Mouse (Mus musculus): ENCODE results near the gene Nt5c3b.

Gene Nt5c3b

DNA sequence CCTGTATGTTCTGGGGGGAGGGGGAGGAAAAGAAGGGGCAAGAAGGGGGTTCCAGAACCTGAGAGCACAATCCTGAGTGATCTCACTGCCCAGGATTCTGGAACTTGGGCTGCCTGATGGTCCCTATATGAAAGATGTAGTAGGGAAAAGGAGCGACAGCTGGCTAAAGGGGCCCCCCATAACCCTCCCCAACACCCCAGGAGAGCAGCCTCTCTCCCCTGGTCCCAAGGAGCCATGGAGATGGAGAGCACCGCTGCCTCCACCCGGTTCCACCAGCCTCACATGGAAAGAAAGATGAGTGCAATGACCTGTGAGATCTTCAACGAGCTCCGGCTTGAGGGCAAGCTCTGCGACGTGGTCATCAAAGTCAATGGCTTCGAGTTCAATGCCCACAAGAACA, at the start of gene Nt5c3b, which contains the start of gene Klhl10:
Gene Nt5c3b, minus strand, starts transcription at position 12 of the 400 bp plus-strand sequence.
Gene Klhl10, plus strand, starts transcription at position 121 of the 400 bp plus-strand sequence.
- no peak for ATAC-seq (ENCODE audit: insufficient number of reproducible peaks, low FRiP score, low TSS enrichment)

GRCm38 (mm10) chr11:100490951-100491350, 49.3 kb upstream of the Nt5c3b start:
- ATAC-seq (ENCODE audit: insufficient number of reproducible peaks, low FRiP score, low TSS enrichment): no peak

DNA sequence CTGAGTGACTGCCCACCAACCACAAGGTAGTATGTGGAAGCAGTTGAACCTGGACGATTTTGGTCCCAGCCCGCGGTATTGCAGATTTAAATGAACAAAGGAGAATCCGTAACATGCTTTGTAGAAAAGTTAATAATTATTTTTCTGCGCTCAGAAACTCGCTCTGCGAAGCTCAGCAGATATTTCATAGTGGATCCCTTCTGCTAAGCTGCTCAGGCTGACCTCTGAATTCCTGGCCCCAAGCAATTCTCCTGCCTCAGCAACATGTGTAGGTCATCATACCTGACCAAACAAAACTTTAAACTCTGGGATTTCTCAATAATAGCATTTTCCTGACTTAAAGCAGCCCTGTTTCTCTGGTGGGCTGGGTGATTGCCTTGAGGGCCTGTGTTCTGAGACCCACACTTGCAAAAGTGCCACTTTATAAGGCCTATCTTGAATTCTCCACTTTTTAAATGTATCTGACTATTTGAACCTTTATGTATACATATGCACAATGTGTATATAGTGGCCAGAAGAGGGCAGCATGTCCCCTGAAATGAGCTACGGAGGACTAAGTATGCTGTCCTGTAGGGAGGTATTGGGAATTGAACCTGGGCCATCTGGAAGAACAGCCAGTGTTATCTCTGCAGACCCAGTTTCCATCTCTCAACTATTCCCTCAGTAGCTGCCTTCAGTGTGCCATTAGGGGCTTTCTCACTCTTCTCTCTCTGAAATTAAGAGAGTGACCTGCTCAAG, 44.4 kb upstream of the Nt5c3b start:
- ATAC-seq (ENCODE audit: insufficient number of reproducible peaks, low FRiP score, low TSS enrichment): no peak

DNA sequence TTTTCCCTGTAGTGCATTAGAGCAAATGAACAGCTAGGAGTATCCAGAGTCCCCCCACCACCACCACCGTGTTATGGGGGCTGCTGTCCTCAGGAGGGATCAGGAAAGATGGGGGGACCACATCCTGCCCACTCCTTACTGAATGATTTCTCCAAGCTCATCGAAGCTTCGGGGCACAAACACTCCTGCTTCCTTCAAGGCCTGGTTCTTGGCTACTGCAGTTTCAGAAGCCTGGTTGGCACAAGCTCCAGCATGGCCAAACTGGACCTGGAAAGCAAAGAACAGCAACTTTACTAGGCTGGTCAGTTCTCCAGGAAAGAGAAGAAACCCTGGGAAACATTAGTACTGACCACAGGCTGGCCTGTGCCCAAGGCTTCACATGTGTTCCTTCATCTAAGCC, 42.9 kb upstream of the Nt5c3b start:
- ATAC-seq (ENCODE audit: insufficient number of reproducible peaks, low FRiP score, low TSS enrichment): no peak

DNA sequence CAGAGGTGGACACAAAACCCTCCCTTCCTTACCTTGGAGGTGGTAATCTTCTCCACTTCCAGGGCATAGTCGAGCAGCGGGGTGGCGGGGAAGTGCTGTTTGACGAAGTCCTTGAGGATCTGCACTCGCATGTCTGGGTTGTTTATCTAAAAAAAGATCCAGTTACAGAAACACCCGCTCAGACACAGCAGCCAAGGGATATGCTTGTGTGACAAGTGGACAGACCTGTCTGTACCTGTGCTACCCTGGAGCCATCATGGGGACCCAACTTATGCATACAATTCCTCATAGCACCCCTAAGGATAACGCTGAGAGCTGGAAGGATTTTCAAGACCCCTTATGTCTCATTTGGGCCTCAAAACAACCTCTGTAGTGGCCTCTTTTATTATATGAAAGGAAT, 37.5 kb upstream of the Nt5c3b start:
- no peak for ATAC-seq (ENCODE audit: insufficient number of reproducible peaks, low FRiP score, low TSS enrichment)

- ATAC-seq (ENCODE audit: insufficient number of reproducible peaks, low FRiP score, low TSS enrichment): no peak
Measured at GRCm38 (mm10) chr11:100476281-100476680, 34.7 kb upstream of the Nt5c3b start.

- ATAC-seq (ENCODE audit: insufficient number of reproducible peaks, low FRiP score, low TSS enrichment): no peak
Measured at GRCm38 (mm10) chr11:100472935-100473295, 31.3 kb upstream of the Nt5c3b start.

DNA sequence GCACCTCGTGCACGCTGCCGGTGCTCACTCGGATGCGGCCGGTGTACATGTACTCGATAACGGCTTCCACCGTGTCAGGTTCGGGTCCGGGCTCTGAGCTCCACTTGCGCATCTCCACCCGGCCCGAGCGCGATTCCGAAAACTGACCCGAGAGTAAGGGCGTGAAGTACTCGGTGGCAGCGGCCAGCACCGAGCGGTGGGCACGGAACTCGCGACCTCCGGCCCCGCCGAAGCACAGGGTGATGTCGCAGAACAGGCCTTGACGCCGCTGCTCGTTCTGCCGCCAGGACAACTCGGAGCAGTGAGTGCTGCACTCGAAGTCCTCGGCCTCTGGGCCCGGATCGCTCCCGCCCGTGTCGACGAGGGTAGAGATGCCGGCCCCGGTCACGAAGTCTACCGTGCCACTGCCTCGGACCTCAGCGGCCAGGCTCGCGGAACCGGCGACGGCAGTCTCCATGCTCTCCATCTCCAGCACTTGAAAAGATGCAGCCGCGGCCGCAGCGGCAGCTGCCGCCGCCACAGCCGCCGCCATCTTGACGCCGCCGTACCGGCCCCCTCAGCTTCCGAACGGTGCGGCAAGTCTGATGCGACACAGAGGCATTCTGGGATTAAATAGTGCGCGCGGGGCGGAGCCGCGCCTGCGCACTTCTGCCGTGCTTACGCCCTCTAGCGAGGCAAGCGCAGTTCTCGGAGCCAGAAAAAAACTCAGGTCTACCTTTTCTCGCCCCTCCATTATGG, 30.8 kb upstream of the Nt5c3b start, which contains the start of gene Klhl11:
Gene Klhl11, minus strand, starts transcription at position 545 of the 738 bp plus-strand sequence.
- peak; percentile 78; the same call in 1 of the 2 replicates for ATAC-seq (ENCODE audit: insufficient number of reproducible peaks, low FRiP score, low TSS enrichment)

- no peak for ATAC-seq (ENCODE audit: insufficient number of reproducible peaks, low FRiP score, low TSS enrichment)
Measured at GRCm38 (mm10) chr11:100471352-100472196, 30.0 kb upstream of the Nt5c3b start.

DNA sequence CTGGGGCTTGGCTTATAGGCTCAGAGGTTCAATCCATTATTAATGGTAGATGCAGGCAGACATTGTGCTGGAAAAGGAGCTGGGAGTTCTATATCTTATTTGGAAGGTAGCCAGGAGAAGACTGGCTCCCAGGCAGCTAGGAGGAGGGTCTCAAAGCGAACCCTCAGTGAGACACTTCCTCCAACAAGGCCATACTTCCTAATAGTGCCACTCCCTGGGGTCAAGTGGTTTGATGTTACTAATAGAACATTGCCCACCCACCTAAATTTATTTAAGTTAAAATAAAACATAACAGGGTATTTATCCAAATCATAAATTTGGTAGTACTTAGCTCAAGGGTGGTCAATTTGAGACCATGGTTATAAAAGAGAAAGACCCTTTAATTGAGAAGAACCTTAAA, 24.2 kb upstream of the Nt5c3b start:
- ATAC-seq (ENCODE audit: insufficient number of reproducible peaks, low FRiP score, low TSS enrichment): no peak

DNA sequence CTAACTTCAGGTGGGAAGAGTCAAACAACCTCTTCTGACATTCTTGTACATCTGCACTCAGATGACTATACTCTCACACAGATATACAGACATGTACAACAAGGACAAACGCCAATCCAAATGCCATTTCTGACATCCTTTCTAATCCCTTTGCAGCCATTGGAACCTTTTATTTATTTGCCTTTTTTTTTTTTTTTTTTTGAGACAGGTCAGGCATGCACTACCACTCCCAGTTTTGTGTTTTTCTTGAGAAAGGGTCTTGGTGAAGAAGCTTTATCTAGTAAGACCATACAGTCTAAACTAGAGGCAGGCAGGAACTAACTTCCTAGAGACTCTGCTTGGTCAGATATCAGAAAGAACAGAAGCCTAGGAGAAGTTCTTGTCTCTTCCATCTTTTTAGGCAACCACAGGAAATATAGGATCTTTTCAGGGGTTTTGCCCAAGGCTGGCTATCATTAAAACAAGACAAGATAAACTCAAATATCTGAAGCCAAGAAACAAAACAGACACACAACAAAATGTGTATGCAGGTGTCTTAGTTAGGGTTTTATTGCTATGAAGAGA, 23.7 kb upstream of the Nt5c3b start:
- ATAC-seq (ENCODE audit: insufficient number of reproducible peaks, low FRiP score, low TSS enrichment): no peak

DNA sequence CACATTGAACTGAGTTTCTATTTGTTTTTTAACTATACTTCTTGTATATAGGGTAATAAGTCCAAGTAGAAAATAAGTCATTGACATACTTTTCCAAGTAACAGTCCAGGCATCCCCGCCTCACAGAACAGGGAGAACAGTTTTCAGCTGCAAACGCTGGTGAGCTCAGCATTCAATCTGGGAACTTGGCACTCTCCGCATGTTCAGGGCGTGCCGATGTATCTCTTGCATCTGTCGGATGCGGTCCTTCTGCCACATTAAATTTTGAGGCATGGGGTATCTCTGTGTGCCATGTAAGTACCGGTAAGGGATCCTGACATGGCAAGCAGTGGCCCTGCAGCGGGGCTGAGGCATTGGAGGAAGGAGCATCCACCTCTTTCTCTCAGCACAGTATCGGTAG, 21.1 kb upstream of the Nt5c3b start:
- no peak for ATAC-seq (ENCODE audit: insufficient number of reproducible peaks, low FRiP score, low TSS enrichment)

GRCm38 (mm10) chr11:100457711-100458110, 16.1 kb upstream of the Nt5c3b start:
- no peak for ATAC-seq (ENCODE audit: insufficient number of reproducible peaks, low FRiP score, low TSS enrichment)

GRCm38 (mm10) chr11:100457247-100457646, 15.6 kb upstream of the Nt5c3b start:
- no peak for ATAC-seq (ENCODE audit: insufficient number of reproducible peaks, low FRiP score, low TSS enrichment)

DNA sequence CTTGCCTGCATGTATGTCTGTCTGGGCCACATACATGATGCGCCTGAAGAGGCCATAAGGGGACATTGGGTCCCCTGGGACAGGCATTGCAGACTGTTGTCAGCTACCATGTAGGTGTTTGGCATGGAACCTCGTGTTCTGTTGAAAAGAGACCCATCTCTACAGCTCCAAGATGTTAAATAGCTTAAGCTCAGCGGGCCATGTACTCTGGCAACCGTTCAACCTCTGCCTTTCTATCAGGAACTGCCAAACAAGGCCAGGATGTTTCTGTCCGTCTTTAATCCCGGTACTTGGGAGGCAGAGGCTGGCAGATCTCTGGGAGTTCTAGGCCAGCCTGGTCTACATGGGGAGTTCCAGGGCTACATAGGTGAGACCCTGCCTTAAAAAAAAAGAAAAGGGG, 1.0 kb upstream of the Nt5c3b start:
- ATAC-seq (ENCODE audit: insufficient number of reproducible peaks, low FRiP score, low TSS enrichment): no peak

DNA sequence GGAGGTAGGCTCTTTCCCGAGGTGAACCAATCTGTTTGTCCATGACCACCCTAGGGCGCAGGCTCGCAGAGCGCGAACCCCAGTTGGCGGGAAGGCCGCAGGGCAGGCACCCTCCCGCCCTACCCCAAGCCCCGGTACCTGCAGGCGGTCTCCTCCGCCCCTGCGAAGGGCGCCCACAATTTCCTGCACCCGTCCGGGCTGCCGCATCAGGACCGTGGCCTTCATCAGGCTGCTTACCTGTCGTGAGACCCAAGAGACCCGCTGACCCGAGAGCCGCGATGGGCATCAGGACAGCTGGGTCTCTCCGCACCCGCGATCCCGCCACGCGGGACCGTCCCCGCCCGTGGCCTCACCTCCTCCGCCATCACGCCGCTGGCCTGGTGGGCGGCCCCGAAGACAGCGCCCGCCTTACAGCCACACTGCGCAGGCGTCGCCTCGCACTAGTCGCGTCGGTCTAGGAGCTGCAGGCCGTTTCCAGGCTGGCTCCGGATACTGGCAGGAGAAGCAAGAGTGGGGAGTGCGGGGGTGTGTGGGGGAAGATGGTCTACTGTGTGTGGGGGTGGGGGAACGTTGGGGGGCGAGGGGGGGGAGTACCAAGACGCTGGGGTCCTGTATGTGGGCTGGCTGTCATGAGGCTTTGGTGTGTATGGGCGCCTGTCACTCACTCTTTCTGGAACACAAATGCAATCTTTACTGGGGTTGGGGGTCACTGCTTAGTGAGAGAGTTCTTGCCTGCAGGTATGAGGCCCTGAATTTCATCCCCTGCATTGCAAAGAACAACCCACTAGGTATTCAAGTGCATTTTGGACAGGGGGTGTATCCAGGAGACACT, 701 bp downstream of the Nt5c3b start:
- peak; percentile 87; the same call in 1 of the 2 replicates for ATAC-seq (ENCODE audit: insufficient number of reproducible peaks, low FRiP score, low TSS enrichment)

DNA sequence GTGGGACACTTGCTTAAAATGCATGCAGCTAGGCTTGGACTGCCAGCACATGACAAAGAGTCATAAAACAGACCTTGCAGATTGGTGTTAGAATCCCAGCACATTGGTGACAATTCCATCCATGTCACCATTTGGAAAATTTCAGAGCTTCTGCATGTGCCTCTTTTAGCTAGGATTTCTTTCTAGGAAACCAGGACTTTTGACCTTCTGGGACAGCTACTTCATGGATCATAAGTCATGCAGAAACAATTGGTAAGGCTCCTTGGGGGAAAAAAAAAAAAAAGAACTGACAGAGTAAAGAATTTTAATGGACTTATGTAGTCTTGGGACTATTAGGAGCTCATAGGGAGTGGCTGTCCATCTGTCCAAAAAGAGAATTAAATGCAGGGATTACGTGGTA, 3.7 kb downstream of the Nt5c3b start:
- ATAC-seq (ENCODE audit: insufficient number of reproducible peaks, low FRiP score, low TSS enrichment): no peak

DNA sequence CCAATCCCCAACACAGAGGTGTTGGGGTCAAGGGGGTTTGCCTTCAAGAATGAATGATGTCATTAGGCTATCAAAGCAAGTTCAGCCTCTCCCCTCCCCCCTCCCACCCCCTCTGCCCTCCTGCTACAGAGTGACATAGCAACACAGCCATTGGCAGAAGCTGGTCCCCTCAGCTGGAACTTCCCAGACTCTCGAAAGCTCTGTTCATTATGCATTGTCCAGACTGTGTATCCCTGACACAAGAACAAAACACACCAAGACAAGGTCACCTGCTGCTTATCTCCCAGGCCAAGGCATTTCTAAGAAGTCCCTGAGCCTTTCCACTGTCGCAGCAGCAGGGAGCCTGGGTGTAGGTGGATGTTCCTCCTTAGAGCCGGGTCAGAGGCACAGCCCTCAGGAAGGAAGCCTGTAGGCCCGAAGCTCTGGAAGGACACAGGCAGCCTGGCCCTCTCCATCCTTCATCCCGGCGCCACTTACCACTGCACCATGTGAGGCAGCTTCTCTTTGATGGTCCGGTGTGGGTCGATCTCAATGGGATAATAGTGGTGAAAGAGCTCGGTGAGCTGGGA, 5.8 kb downstream of the Nt5c3b start:
- ATAC-seq (ENCODE audit: insufficient number of reproducible peaks, low FRiP score, low TSS enrichment): no peak

DNA sequence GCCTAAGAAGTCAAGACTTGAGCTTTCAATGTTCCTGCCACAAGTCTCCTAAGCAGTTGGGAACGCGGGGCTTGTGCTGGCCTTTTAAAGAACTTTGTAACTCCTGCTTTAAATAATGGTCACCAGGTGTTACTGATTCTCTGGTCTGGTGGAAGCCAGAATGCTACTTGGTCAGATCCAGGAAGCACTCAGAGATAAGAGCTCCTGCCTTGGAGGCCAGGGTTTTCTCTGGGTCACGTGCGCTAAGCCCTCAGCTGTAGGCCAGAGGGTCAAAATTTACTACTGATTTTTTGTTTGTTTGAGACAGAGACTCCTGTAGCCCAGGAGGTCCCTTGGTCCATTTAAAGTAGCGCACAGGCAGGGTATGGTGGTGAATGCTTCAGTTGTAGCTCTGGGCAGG, 9.6 kb downstream of the Nt5c3b start:
- ATAC-seq (ENCODE audit: insufficient number of reproducible peaks, low FRiP score, low TSS enrichment): no peak

All from cerebellum, adult (tissue).